Mouse (Mus musculus) kidney, embryonic 16.5 days (tissue): ENCODE results near the gene Wnt6. TPM values are rescaled to one million over a fixed set of nuclear protein-coding genes. Genes with fewer than 3 reads are reported as not detected.

ENCODE experiments used
- ATAC-seq: fragments of 200-750 bp; cut with Nextera tagmentation; 2 replicates; pipeline ENCODE4 v1.8.0; 2017; ENCODE audit warnings: moderate TSS enrichment; ENCODE audit not compliant: low FRiP score, low TSS enrichment
- H3K27ac ChIP-seq: fragments of 300-500 bp; sonication (generic); 2 replicates; pipeline ENCODE4 v1.5.1; 2014; ENCODE audit warnings: low read length
- H3K27me3 ChIP-seq: fragments of 300-500 bp; sonication (generic); 2 replicates; pipeline ENCODE4 v1.6.1; 2014; ENCODE audit warnings: low read length, control low read depth, mixed read lengths; ENCODE audit not compliant: insufficient read depth
- H3K36me3 ChIP-seq: fragments of 300-500 bp; sonication (generic); 2 replicates; pipeline ENCODE4 v1.6.1; 2014; ENCODE audit warnings: low read length, control low read depth, mixed read lengths; ENCODE audit not compliant: insufficient read depth
- H3K4me1 ChIP-seq: fragments of 300-500 bp; sonication (generic); 2 replicates; pipeline ENCODE4 v1.6.1; 2014; ENCODE audit warnings: low read length, control low read depth, mixed read lengths; ENCODE audit not compliant: insufficient read depth
- H3K4me2 ChIP-seq: fragments of 300-500 bp; sonication (generic); replicated peaks from 2 replicates; pipeline ENCODE4 v1.6.1; 2014; ENCODE audit warnings: low read depth, low read length
- H3K4me3 ChIP-seq: fragments of 300-500 bp; sonication (generic); 2 replicates; pipeline ENCODE4 v1.5.1; 2014; ENCODE audit warnings: mild to moderate bottlenecking, low read length
- H3K9ac ChIP-seq: fragments of 300-500 bp; sonication (generic); replicated peaks from 2 replicates; pipeline ENCODE4 v1.6.1; 2014; ENCODE audit warnings: low read length
- H3K9me3 ChIP-seq: fragments of 300-500 bp; sonication (generic); 2 replicates; pipeline ENCODE4 v1.6.1; 2016; ENCODE audit warnings: low read length, control low read depth
- WGBS: fragments of 180-500 bp; shearing (Covaris S2); extraction: QIAGEN DNeasy Blood & Tissue Kit; methylation state at CpG from one replicate; pipeline ENCODE4 v1.1.7; 2014; 5-methylcytosine and 5-hydroxymethylcytosine counted together
- polyA plus RNA-seq: library from polyadenylated mRNA; unstranded; fragments of >200 nt; fragmentation: Nextera tagmentation; extraction: Ambion mirVana; gene quantifications from 2 replicates; pipeline ENCODE4 v1.2.1, GENCODE M21; 2015

The Wnt6 gene
- polyA plus RNA-seq: 1.9 and 2.5 TPM in 2 replicates

DNA sequence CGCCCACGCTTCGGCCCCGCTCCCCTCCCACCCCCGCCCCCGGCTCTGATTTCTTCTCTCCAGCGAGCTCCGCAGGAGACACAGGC, at the start of gene Wnt6:
Gene Wnt6 (plus strand): TSS at position 48 of the 86 bp plus-strand sequence.
- 0% methylated on average over 1 of the region's 8 CpGs for WGBS
- Histone ChIP-seq H3K9me3 (no peaks in the 10 kb centered on the region), H3K4me1 (peaks cover 26% of the 10 kb centered on the region), H3K4me2 (peak within 1 kb of the TSS; percentile 92), H3K9ac (peak within 1 kb of the TSS; percentile 51), H3K27ac (no peak within 1 kb of the TSS), H3K36me3 (no peaks in the 10 kb centered on the region), H3K4me3 (peak within 1 kb of the TSS; percentile 54), H3K27me3 (peaks cover 64% of the 10 kb centered on the region)
- no peak for ATAC-seq

DNA sequence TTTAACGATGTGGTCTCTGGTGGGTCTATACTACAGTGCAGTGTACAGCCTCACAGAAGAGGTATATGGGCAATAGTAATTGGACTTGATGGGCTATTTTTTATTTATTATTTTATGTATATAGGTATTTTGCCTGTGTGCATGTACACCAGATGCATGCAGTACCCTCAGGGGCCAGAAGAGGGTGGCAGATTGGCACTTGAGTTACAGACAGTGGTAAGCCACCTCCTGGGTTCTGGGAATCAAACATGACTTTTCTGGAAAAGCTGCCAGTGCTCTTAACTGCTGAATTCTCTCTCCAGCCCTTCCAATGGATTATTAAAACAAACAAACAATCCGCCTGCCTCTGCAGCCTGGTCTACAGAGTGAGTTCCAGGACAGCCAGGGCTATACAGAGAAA, 47.9 kb upstream of the Wnt6 start:
- 85% methylated on average over 2 of the region's 2 CpGs for WGBS

DNA sequence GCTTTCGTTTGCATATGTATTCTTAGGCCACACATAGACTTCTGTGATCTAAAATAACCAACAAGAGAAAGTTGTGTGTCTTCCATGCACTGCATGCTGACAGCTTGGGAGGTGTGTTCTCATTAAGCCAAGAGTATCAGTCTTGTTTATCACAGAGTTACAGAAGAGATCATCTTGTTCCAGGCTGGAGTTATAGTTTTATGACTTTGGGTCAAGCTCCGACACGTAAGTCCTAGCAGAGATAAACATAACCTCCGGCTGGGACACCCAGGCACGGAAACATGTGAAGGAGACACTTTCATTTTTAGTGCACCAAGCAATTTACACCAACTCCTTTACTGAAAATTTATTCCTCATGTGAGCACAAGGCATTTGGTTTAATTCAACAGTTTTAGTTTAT, 45.6 kb upstream of the Wnt6 start:
- H3K27ac ChIP-seq: no peak overlapping the region
- no peak overlapping the region for H3K4me2 ChIP-seq
- no peaks in the 10 kb centered on the region for H3K4me1 ChIP-seq
- H3K36me3 ChIP-seq: no peaks in the 10 kb centered on the region
- WGBS: 36% methylated on average over 5 of the region's 5 CpGs
- H3K27me3 ChIP-seq: no peaks in the 10 kb centered on the region
- H3K9ac ChIP-seq: no peak overlapping the region
- no peak overlapping the region for H3K4me3 ChIP-seq
- no peaks in the 10 kb centered on the region for H3K9me3 ChIP-seq
- ATAC-seq: no peak

More for the DNA sequence above, 47.9 kb upstream of the Wnt6 start:
- H3K4me1 ChIP-seq: no peaks in the 10 kb centered on the region
- no peaks in the 10 kb centered on the region for H3K27me3 ChIP-seq
- ATAC-seq: no peak
- H3K4me3 ChIP-seq: no peak overlapping the region
- H3K36me3 ChIP-seq: no peaks in the 10 kb centered on the region
- no peaks in the 10 kb centered on the region for H3K9me3 ChIP-seq
- H3K9ac ChIP-seq: no peak overlapping the region
- H3K27ac ChIP-seq: no peak overlapping the region
- no peak overlapping the region for H3K4me2 ChIP-seq

DNA sequence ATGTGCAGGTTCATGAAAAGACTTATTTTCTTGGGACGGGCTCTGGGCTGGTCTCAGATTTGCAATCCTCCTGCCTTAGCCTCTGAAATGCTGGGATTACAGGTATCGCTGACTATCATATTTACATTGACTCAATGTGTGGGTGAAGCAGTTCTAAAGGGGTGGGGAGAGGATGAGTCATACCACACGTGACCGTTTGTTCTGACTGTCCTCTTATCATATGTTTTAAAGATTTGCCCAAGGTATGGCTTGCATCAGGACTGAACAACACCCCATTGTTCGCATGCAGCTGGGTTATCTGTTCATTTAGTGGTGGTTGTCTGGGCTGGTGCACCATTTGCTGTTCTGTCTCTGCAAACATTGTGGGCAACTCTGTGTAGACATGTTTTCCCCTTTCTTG, 45.0 kb upstream of the Wnt6 start:
- Histone ChIP-seq H3K27ac (no peak overlapping the region), H3K4me1 (no peaks in the 10 kb centered on the region), H3K36me3 (no peaks in the 10 kb centered on the region), H3K4me2 (no peak overlapping the region), H3K4me3 (no peak overlapping the region), H3K9me3 (no peaks in the 10 kb centered on the region), H3K9ac (no peak overlapping the region), H3K27me3 (no peaks in the 10 kb centered on the region)
- ATAC-seq: no peak
- WGBS: 78% methylated on average over 5 of the region's 5 CpGs

DNA sequence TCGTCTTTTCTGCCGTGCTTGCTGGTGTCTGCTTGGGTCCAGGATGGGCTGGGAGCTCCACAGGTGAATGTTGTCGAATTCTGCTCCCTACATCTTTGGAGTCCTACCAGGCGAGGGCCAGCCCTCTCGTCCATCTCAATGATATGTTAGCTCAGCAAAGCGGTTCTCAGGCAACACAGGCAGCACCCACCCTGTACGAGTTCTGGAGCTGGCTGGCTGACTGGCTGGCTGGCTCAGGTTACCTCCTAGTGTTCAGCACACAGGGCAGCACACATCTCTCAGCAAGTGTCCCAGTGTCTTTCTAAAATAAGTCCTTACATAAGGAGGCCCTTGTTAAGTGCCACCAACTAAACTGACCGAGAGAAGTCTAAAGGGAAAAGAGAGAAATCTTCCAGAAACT, 43.2 kb upstream of the Wnt6 start:
- ATAC-seq: no peak
- H3K27me3 ChIP-seq: no peaks in the 10 kb centered on the region
- no peak overlapping the region for H3K27ac ChIP-seq
- H3K36me3 ChIP-seq: no peaks in the 10 kb centered on the region
- H3K9me3 ChIP-seq: no peaks in the 10 kb centered on the region
- 58% methylated on average over 8 of the region's 8 CpGs for WGBS
- H3K4me2 ChIP-seq: no peak overlapping the region
- H3K4me1 ChIP-seq: no peaks in the 10 kb centered on the region
- H3K9ac ChIP-seq: no peak overlapping the region
- H3K4me3 ChIP-seq: no peak overlapping the region

DNA sequence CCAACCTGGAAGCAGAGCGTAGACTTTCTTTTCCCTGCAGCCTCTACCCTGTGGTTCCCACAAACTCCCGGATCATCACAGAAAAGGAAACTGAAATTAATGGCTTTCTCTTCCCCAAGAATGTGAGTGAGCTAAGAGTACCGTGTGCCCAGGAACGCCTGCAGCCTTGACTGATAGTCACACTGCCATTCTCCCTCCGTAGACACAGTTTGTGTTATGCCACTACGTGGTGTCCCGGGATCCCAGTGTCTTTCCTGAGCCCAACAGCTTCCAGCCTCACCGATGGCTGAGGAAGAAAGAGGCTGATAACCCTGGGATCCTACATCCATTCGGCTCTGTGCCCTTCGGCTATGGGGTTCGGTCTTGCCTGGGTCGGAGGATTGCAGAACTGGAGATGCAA, 34.7 kb upstream of the Wnt6 start:
- no peak overlapping the region for H3K4me2 ChIP-seq
- H3K9me3 ChIP-seq: no peaks in the 10 kb centered on the region
- H3K4me1 ChIP-seq: no peaks in the 10 kb centered on the region
- WGBS: 88% methylated on average over 12 of the region's 12 CpGs
- H3K36me3 ChIP-seq: no peaks in the 10 kb centered on the region
- no peak overlapping the region for H3K27ac ChIP-seq
- no peak overlapping the region for H3K9ac ChIP-seq
- H3K27me3 ChIP-seq: no peaks in the 10 kb centered on the region
- H3K4me3 ChIP-seq: no peak overlapping the region
- no peak for ATAC-seq

DNA sequence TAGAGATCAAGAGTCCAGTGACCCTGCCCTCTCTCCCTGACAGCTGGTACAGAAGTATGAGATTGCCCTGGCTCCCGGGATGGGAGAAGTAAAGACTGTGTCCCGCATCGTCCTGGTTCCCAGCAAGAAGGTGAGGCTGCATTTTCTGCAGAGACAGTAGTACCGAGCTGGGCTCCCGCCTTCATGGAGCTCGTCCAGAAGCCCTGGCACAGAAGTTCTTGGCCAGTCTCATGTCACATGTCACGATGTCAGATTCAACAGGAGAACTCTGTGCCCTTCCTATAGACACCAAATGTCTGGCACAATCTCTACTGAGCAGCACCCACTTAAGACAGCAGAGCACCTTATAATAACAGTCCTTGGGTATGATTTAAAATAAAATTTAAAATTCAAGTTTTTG, 34.2 kb upstream of the Wnt6 start:
- H3K27ac ChIP-seq: no peak overlapping the region
- H3K9ac ChIP-seq: no peak overlapping the region
- ATAC-seq: no peak
- H3K36me3 ChIP-seq: no peaks in the 10 kb centered on the region
- no peak overlapping the region for H3K4me2 ChIP-seq
- WGBS: 86% methylated on average over 7 of the region's 7 CpGs
- H3K4me3 ChIP-seq: no peak overlapping the region
- no peaks in the 10 kb centered on the region for H3K9me3 ChIP-seq
- no peaks in the 10 kb centered on the region for H3K27me3 ChIP-seq
- no peaks in the 10 kb centered on the region for H3K4me1 ChIP-seq

DNA sequence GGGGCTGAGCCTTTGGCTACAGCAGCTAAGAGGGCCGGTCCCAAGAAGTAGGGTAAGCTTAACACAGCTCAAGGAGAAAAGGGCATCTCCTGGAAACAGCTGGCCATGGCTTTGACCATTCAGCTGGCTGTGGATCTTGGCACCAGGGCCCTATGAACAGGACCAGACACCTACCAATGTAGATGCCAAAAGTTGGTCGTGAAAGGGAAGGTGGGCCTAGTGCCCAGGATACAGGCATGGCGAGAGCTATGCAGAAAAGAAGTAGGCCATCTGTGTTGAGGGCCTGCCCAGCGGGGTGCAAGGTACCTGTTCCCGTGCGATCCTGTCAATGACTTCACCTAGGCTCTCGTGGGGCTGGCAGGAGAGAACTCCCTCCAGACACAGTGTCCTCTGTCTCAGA, 30.8 kb upstream of the Wnt6 start:
- WGBS: 73% methylated on average over 7 of the region's 7 CpGs
- no peaks in the 10 kb centered on the region for H3K4me1 ChIP-seq
- no peak overlapping the region for H3K9ac ChIP-seq
- no peak overlapping the region for H3K4me3 ChIP-seq
- no peaks in the 10 kb centered on the region for H3K36me3 ChIP-seq
- H3K9me3 ChIP-seq: no peaks in the 10 kb centered on the region
- no peaks in the 10 kb centered on the region for H3K27me3 ChIP-seq
- H3K4me2 ChIP-seq: no peak overlapping the region
- no peak overlapping the region for H3K27ac ChIP-seq
- no peak for ATAC-seq

DNA sequence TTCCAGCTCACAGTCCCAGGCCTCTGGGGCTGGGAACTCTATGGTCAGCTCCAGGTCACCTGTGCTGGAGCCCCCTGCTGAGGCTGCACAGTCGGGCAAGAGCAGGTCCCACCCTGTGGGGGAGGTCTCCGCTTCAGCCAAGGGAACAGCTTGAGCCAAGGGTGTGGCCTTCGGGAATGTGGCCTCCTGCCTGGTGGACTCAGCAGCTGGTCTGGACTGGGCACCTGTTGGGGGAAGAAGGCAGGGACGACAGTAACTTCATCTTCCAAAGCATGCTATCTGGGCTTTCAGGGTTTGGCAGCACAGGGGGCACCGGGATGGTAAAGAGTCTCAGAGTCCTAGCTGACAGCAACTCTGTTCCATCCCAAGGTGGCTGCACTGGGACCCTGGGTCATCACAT, 24.4 kb upstream of the Wnt6 start:
- Histone ChIP-seq H3K4me1 (no peaks in the 10 kb centered on the region; the same call in 1 of the 2 replicates), H3K4me2 (no peak overlapping the region), H3K9me3 (no peaks in the 10 kb centered on the region), H3K36me3 (no peaks in the 10 kb centered on the region), H3K27ac (no peak overlapping the region), H3K9ac (no peak overlapping the region), H3K4me3 (no peak overlapping the region), H3K27me3 (no peaks in the 10 kb centered on the region)
- WGBS: 69% methylated on average over 5 of the region's 5 CpGs
- ATAC-seq: no peak

DNA sequence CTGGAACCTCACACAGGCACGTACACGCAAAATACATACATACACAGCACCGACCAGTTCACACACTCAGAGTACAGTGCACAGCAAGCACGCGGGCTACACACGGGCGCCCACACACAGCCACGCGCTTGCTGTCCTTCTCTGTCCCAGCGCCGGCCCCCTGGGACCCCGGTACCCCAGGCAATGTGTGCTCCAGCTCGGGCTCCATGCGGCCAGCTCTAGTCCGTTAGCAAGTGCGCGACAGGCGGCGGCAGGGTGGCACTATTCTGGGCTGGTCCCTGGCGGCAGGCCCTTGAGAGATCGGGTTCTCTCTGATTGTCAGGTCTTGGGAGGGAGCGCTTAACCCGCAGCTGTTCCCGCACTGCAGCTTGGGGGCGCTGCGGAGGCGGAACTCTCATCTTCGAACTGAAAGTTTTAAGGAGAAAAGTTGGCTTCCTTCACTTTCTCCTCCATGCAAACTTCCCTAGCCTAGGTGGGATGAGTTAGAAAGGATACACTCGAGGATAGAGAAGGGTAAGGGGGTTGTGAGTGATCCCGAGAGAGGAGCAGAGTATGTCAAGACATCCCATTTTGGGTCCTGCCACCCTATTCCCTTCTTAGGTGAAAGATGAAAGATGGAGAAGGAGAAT, 22.9 kb upstream of the Wnt6 start, which contains the start of gene Prkag3:
Gene Prkag3 (minus strand): TSS at position 579 of the 629 bp plus-strand sequence.
- ATAC-seq: peak; percentile 71; the same call in 1 of the 2 replicates
- Histone ChIP-seq H3K9me3 (no peaks in the 10 kb centered on the region), H3K4me2 (peak within 1 kb of the TSS; percentile 51), H3K27ac (no peak within 1 kb of the TSS), H3K4me1 (no peaks in the 10 kb centered on the region; the same call in 1 of the 2 replicates), H3K36me3 (no peaks in the 10 kb centered on the region), H3K4me3 (peak within 1 kb of the TSS; percentile 30), H3K27me3 (no peaks in the 10 kb centered on the region), H3K9ac (peak within 1 kb of the TSS; percentile 42)
- WGBS: 9% methylated on average over 30 of the region's 30 CpGs
